Mouse (Mus musculus): ENCODE data around the gene Pxk. TPM values are rescaled to one million over a fixed set of nuclear protein-coding genes. Genes with fewer than 3 reads are reported as not detected.

The Pxk gene
- polyA plus RNA-seq, 1 experiment from 2014 or later: 29.4 TPM

DNA sequence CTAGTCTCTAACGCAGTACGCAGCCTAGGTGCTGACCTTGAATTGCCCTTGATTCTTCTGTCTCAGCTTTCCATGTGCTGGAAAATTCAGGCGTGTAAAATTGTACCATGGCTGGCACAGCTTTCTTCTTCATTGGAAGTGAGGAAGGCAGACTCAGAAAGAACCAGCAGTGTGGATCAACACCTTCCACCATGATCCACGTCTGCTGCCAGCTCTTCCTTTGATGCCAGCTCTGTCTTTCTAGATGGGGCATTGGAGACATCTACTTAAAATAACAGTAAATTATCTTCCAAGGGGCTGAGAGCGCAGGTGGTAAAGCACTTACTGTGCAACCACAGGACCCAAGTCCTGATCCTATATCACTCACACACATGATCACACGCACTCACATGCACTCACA lies 94.7 kb downstream of the Pxk start:
- WGBS: 84% methylated on average over 6 of the region's 6 CpGs
- H3K4me3 ChIP-seq (ENCODE audit: low read depth, low read length): no peak overlapping the region
- no peak for TF ChIP-seq EP300 (optimal IDR thresholded peaks at IDR 0.05)
- no peak for TF ChIP-seq CTCF (IDR thresholded peaks at IDR 0.05; ENCODE audit: low read depth)
- no peaks in the 10 kb centered on the region for H3K4me1 ChIP-seq (replicated peaks; ENCODE audit: control insufficient read depth, insufficient read depth)
- no peak overlapping the region for H3K4me2 ChIP-seq (replicated peaks; ENCODE audit: low read depth)
- DNase-seq (ENCODE audit: low spot score) (no peak), ATAC-seq (ENCODE audit: low FRiP score, low TSS enrichment) (no peak)
- no peaks in the 10 kb centered on the region for H3K27me3 ChIP-seq (ENCODE audit: control insufficient read depth, insufficient read depth, low read length)
- no peaks in the 10 kb centered on the region for H3K36me3 ChIP-seq (ENCODE audit: control insufficient read depth, insufficient read depth, low read length)
- no peak overlapping the region for H3K27ac ChIP-seq (replicated peaks)
- no peaks in the 10 kb centered on the region for H3K9me3 ChIP-seq (ENCODE audit: control insufficient read depth, low read length)
- no peak overlapping the region for H3K9ac ChIP-seq (ENCODE audit: low read length)

DNA sequence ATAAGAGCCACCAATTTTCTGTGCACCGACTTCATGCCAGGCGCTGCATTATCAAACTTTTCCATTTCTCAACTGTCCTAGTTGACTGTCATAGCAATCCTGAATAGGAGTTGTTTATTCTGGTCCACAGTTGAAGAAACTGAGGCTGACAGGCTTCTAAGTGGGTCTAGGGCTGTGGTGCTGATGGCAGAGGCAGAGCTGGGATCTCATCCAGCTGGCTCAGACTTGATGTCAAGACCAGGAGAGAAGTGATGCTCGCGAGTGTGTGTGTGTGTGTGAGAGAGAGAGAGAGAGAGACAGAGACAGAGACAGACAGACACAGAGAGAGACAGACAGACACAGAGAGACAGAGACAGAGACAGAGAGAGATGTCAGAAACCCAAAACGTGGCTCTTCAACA lies 102.8 kb downstream of the Pxk start:
- 58% methylated on average over 5 of the region's 5 CpGs for WGBS
- TF ChIP-seq EP300 (optimal IDR thresholded peaks at IDR 0.05) (no peak), CTCF (IDR thresholded peaks at IDR 0.05; ENCODE audit: low read depth) (no peak)

GRCm38 (mm10) chr14:8201715-8202114 lies 103.7 kb downstream of the Pxk start:
- no peak for DNase-seq (ENCODE audit: low spot score)
- Histone ChIP-seq H3K9me3 (ENCODE audit: control insufficient read depth, low read length) (no peaks in the 10 kb centered on the region), H3K4me3 (ENCODE audit: low read depth, low read length) (no peak overlapping the region), H3K4me1 (replicated peaks; ENCODE audit: control insufficient read depth, insufficient read depth) (no peaks in the 10 kb centered on the region), H3K9ac (ENCODE audit: low read length) (no peak overlapping the region), H3K27me3 (ENCODE audit: control insufficient read depth, insufficient read depth, low read length) (no peaks in the 10 kb centered on the region), H3K36me3 (ENCODE audit: control insufficient read depth, insufficient read depth, low read length) (no peaks in the 10 kb centered on the region), H3K4me2 (replicated peaks; ENCODE audit: low read depth) (no peak overlapping the region), H3K27ac (replicated peaks) (no peak overlapping the region)
- TF ChIP-seq EP300 (optimal IDR thresholded peaks at IDR 0.05): no peak
- no peak for TF ChIP-seq CTCF (IDR thresholded peaks at IDR 0.05; ENCODE audit: low read depth)
- peak; percentile 61 for ATAC-seq (ENCODE audit: low FRiP score, low TSS enrichment)
- 73% methylated on average over 3 of the region's 3 CpGs for WGBS

More for the DNA sequence above, 102.8 kb downstream of the Pxk start:
- no peak overlapping the region for H3K27ac ChIP-seq (replicated peaks)
- ATAC-seq (ENCODE audit: low FRiP score, low TSS enrichment) (no peak), DNase-seq (ENCODE audit: low spot score) (no peak)
- no peaks in the 10 kb centered on the region for H3K9me3 ChIP-seq (ENCODE audit: control insufficient read depth, low read length)
- no peaks in the 10 kb centered on the region for H3K36me3 ChIP-seq (ENCODE audit: control insufficient read depth, insufficient read depth, low read length)
- H3K4me1 ChIP-seq (replicated peaks; ENCODE audit: control insufficient read depth, insufficient read depth): no peaks in the 10 kb centered on the region
- H3K4me2 ChIP-seq (replicated peaks; ENCODE audit: low read depth): no peak overlapping the region
- no peak overlapping the region for H3K9ac ChIP-seq (ENCODE audit: low read length)
- no peaks in the 10 kb centered on the region for H3K27me3 ChIP-seq (ENCODE audit: control insufficient read depth, insufficient read depth, low read length)
- no peak overlapping the region for H3K4me3 ChIP-seq (ENCODE audit: low read depth, low read length)

GRCm38 (mm10) chr14:8206179-8206910 lies 108.3 kb downstream of the Pxk start:
- no peaks in the 10 kb centered on the region for H3K4me1 ChIP-seq (replicated peaks; ENCODE audit: control insufficient read depth, insufficient read depth)
- H3K4me2 ChIP-seq (replicated peaks; ENCODE audit: low read depth): no peak overlapping the region
- no peak overlapping the region for H3K9ac ChIP-seq (ENCODE audit: low read length)
- DNase-seq (ENCODE audit: low spot score): no peak
- no peaks in the 10 kb centered on the region for H3K27me3 ChIP-seq (ENCODE audit: control insufficient read depth, insufficient read depth, low read length)
- H3K4me3 ChIP-seq (ENCODE audit: low read depth, low read length): no peak overlapping the region
- no peaks in the 10 kb centered on the region for H3K36me3 ChIP-seq (ENCODE audit: control insufficient read depth, insufficient read depth, low read length)
- no peak for ATAC-seq (ENCODE audit: low FRiP score, low TSS enrichment)
- WGBS: 68% methylated on average over 9 of the region's 9 CpGs
- H3K9me3 ChIP-seq (ENCODE audit: control insufficient read depth, low read length): no peaks in the 10 kb centered on the region
- no peak overlapping the region for H3K27ac ChIP-seq (replicated peaks)
- TF ChIP-seq CTCF (IDR thresholded peaks at IDR 0.05; ENCODE audit: low read depth) (no peak), EP300 (optimal IDR thresholded peaks at IDR 0.05) (no peak)

GRCm38 (mm10) chr14:8207105-8207504 lies 109.1 kb downstream of the Pxk start:
- Histone ChIP-seq H3K4me2 (replicated peaks; ENCODE audit: low read depth) (no peak overlapping the region), H3K27ac (replicated peaks) (no peak overlapping the region), H3K4me1 (replicated peaks; ENCODE audit: control insufficient read depth, insufficient read depth) (no peaks in the 10 kb centered on the region), H3K9ac (ENCODE audit: low read length) (no peak overlapping the region), H3K36me3 (ENCODE audit: control insufficient read depth, insufficient read depth, low read length) (no peaks in the 10 kb centered on the region), H3K27me3 (ENCODE audit: control insufficient read depth, insufficient read depth, low read length) (no peaks in the 10 kb centered on the region), H3K9me3 (ENCODE audit: control insufficient read depth, low read length) (no peaks in the 10 kb centered on the region), H3K4me3 (ENCODE audit: low read depth, low read length) (no peak overlapping the region)
- 45% methylated on average over 5 of the region's 5 CpGs for WGBS
- no peak for TF ChIP-seq CTCF (IDR thresholded peaks at IDR 0.05; ENCODE audit: low read depth)
- TF ChIP-seq EP300 (optimal IDR thresholded peaks at IDR 0.05): no peak
- DNase-seq (ENCODE audit: low spot score): no peak
- ATAC-seq (ENCODE audit: low FRiP score, low TSS enrichment): 0 out of 2 replicates have a peak, but pooled peaks have one; percentile 24

DNA sequence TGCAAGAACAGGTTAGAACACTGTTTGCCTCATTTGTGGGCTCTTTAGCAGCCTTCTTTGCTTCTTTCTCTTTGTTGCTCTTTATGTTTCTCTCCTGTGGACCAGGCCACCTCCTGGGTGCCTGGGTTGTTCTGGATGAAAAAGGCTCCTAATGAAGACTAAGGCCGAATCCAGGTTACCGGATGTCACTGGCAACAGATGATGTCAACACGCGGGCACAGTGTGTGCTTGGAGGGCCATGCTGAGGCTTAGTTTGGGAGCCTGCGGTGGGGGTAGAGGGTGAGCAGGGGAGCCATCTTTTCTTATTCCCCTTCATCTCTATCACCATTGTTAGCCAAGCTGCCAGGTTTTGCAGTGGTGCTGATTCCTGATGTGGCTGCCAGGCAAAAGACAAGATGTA lies 109.5 kb downstream of the Pxk start:
- H3K36me3 ChIP-seq (ENCODE audit: control insufficient read depth, insufficient read depth, low read length): no peaks in the 10 kb centered on the region
- H3K4me3 ChIP-seq (ENCODE audit: low read depth, low read length): no peak overlapping the region
- ATAC-seq (ENCODE audit: low FRiP score, low TSS enrichment): no peak
- no peak overlapping the region for H3K4me2 ChIP-seq (replicated peaks; ENCODE audit: low read depth)
- H3K27me3 ChIP-seq (ENCODE audit: control insufficient read depth, insufficient read depth, low read length): no peaks in the 10 kb centered on the region
- DNase-seq (ENCODE audit: low spot score): no peak
- TF ChIP-seq CTCF (IDR thresholded peaks at IDR 0.05; ENCODE audit: low read depth) (no peak), EP300 (optimal IDR thresholded peaks at IDR 0.05) (no peak)
- H3K9ac ChIP-seq (ENCODE audit: low read length): no peak overlapping the region
- H3K9me3 ChIP-seq (ENCODE audit: control insufficient read depth, low read length): no peaks in the 10 kb centered on the region
- H3K4me1 ChIP-seq (replicated peaks; ENCODE audit: control insufficient read depth, insufficient read depth): no peaks in the 10 kb centered on the region
- WGBS: 84% methylated on average over 5 of the region's 5 CpGs
- H3K27ac ChIP-seq (replicated peaks): no peak overlapping the region

Data from stomach, postnatal 0 days (tissue).